Mouse (Mus musculus) embryonic fibroblast, embryonic 13.5 days (primary cell): Measurements from ENCODE around the gene Thg1l.

Source experiments
- CTCF ChIP-seq: IDR thresholded peaks from 2 replicates; pipeline ENCODE4 v1.5.1; 2011; ENCODE audit warnings: mild to moderate bottlenecking, control low read depth, low read length, moderate library complexity, borderline replicate concordance; ENCODE audit not compliant: insufficient read depth
- POLR2A ChIP-seq: IDR thresholded peaks from 2 replicates; pipeline ENCODE4 v1.6.1; 2011; ENCODE audit warnings: low read depth, mild to moderate bottlenecking, control low read depth, low read length, moderate library complexity

- no peak for TF ChIP-seq CTCF
- no peak for TF ChIP-seq POLR2A
These were observed 36.3 kb upstream of the Thg1l start for GRCm38 (mm10) chr11:45991604-45992003.
